Comparison of ENCODE assay signal across 1 mouse cellular context in the genomic region with DNA sequence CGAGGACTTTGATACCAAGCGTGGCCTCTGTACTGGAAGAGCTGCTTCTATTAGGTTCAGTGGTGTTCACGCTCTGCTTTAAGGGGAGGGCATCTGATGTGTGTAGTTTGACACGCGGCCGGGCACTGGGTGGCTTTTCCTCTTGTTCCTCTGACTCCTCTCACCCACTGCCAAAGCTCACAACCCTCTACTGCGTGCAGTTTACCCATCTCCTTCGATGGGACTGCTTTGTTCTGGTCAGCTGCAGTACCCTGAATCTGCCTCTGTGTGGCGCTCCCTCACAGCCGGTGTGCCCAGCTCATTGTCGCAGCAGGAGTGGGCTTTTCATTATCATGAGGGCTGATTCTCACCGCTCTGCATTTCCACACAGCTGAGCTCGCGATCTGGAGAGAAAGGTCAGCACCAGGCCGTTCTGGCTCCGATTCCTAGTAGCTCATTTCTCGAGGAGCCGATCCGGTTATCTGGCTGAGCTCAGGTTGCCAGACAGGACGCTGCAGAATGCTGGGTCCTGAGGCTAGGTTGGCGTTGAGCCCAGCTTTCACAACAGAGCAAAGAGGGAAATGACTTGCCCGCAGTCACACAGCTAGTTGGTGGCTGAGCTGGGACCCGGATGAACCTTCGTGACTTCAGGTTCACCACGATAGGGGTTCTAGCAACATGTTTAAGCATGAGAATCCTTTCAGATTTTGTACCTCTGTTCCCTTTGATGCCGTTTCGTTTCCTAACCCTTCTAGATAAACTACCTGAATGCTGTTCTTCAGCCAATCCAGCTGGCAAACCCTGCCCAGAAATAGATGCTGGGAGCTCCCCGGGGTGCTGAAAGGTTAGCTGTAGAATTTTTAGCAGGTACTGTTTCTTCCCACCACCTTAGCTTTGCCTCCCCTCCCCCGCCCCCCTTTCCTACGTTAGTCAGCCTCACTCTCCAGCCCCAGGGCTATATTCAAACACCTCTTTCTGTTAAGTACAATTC.
TF ChIP-seq lines count a peak whose summit lies in the region.

No protein-coding gene starts in this region.

TF ChIP-seq in C2C12, 6 proteins besides CTCF, POLR2A, EP300 and RAD21:
- no peak for TF ChIP-seq CEBPB (IDR thresholded peaks at IDR 0.05; ENCODE audit: low read depth)
- TF ChIP-seq MYOD1 (IDR thresholded peaks at IDR 0.05; ENCODE audit: control insufficient read depth, insufficient read length, low read depth): no peak
- no peak for TF ChIP-seq MAX (IDR thresholded peaks at IDR 0.05)
- no peak for TF ChIP-seq USF1 (IDR thresholded peaks at IDR 0.05; ENCODE audit: low read depth)
- TF ChIP-seq MYOG (IDR thresholded peaks at IDR 0.05; ENCODE audit: control insufficient read depth, extremely low read depth, insufficient read length): no peak
- TF ChIP-seq FOSL1 (IDR thresholded peaks at IDR 0.05; ENCODE audit: insufficient read depth, low read length, poor library complexity, severe bottlenecking): no peak
